Comparison of ENCODE assay signal across 8 mouse cellular contexts in the genomic region with DNA sequence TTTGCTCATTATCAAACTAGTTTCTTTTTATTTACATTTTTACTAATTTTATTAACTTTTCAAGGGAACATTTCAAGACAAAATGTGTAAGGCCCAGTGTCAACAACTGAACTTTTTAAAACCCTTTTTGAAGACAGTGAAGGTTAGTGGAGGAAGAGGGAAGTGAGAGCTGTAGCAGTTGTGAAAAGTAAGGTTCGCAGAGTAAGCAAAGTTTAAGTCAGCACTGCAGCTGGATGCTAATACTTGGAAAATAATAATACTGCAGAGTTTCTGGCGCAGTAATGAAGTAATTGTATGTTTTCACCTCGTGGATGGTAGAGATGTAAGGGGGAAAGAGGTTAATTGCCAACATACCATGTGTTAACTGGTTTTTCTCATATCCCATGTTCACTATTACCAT.
DNase-seq lines count a peak whose midpoint lies in the region; TF ChIP-seq lines count a peak whose summit lies in the region.
"Had no signal": no experiment of that assay in that cellular context is flagged by ENCODE, and none has a peak within 500 bp of the region (broad histone marks: within the 10 kb centered on the region; RNA-seq: fewer than 3 reads in every experiment).

No protein-coding gene starts in this region.

- H3K9me3 ChIP-seq in CH12.LX (replicated peaks; ENCODE audit: low read length) = no peaks in the 10 kb centered on the region
- H3K9me3 ChIP-seq: G1E had no signal

- H3K9ac ChIP-seq in CH12.LX (ENCODE audit: insufficient read depth, low read depth) = no peak overlapping the region

- H3K4me3 ChIP-seq in CH12.LX (replicated peaks in 1 of 3; ENCODE audit: low read depth in 2 of 3, low read length in 2 of 3, poor library complexity in 1 of 3) = no peak overlapping the region

- in situ Hi-C loops in CH12.LX (cut with MboI; ENCODE audit: low pct_ligation_motif_present, low pct_unique_long_range_greater_than_20kb, low sequenced_read_pairs) = loop anchor here (25.0 kb wide), 2 partner anchors 582 to 707 kb away; no protein-coding TSS in a partner anchor

- TF ChIP-seq CTCF in CH12.LX (conservative IDR thresholded peaks at IDR 0.05 in 1 of 2, IDR thresholded peaks at IDR 0.05 in 1 of 2; ENCODE audit: low read depth in 2 of 2, low read length in 2 of 2) = no peak

- H3K4me2 ChIP-seq in CH12.LX (ENCODE audit: insufficient read depth, low read depth, poor library complexity, severe bottlenecking) = no peak overlapping the region

- TF ChIP-seq EP300 in CH12.LX (IDR thresholded peaks at IDR 0.05; ENCODE audit: low read length) = peak; percentile 64

- no peaks in the 10 kb centered on the region for H3K79me2 ChIP-seq in CH12.LX (replicated peaks; ENCODE audit: control insufficient read depth, extremely low read depth, insufficient read depth, poor library complexity, severe bottlenecking)

- H3K36me3 ChIP-seq in CH12.LX (replicated peaks in 1 of 2; ENCODE audit: control insufficient read depth in 1 of 2, insufficient read depth in 1 of 2, low read length in 1 of 2) = peaks cover 6 to 22% of the 10 kb centered on the region in 2 experiments

- no peak for TF ChIP-seq POLR2A in CH12.LX (IDR thresholded peaks at IDR 0.05; ENCODE audit: low read depth, low read length)

- no peak for TF ChIP-seq RAD21 in CH12.LX (IDR thresholded peaks at IDR 0.05; ENCODE audit: low read depth, low read length)

- 0 out of 2 replicates have a peak overlapping the region, but pooled peaks have one; percentile 14 for H3K27ac ChIP-seq in CH12.LX (ENCODE audit: insufficient read depth, low read depth)

- dilution Hi-C loops in CH12.LX (cut with MboI; ENCODE audit: extremely low pct_ligation_motif_present, extremely low pct_unique_long_range_greater_than_20kb, low sequenced_read_pairs) = no loop called here

- no peaks in the 10 kb centered on the region for H3K27me3 ChIP-seq in CH12.LX (replicated peaks)
- H3K27me3 ChIP-seq: Patski had no signal

- DNase-seq in A20 (ENCODE audit: low read depth, low spot score) (peak; percentile 55), CH12.LX (ENCODE audit: extremely low read depth) (peak; percentile 21)
- no peak for DNase-seq in left cerebral cortex, adult 9 months (ENCODE audit: low spot score in 2 of 2)
- no peak for DNase-seq in urinary bladder, adult 2 months (ENCODE audit: low spot score)
- DNase-seq: adrenal gland, adult 8-10 months; adrenal gland, postnatal 25 days had no signal

- peaks cover 0 to 23% of the 10 kb centered on the region in 2 experiments; a peak in 2 of 4 replicates for H3K4me1 ChIP-seq in CH12.LX (ENCODE audit: control insufficient read depth in 1 of 2, insufficient read depth in 2 of 2)

TF ChIP-seq in CH12.LX, 34 proteins besides CTCF, POLR2A, EP300 and RAD21:
- TF ChIP-seq MAFK (IDR thresholded peaks at IDR 0.05; ENCODE audit: insufficient replicate concordance, low read length) (0 out of 2 replicates have a peak, but pooled peaks have one; percentile 55), IRF4 (IDR thresholded peaks at IDR 0.05; ENCODE audit: low read depth, low read length) (no peak; the same call in 1 of the 2 replicates), SMC3 (IDR thresholded peaks at IDR 0.05; ENCODE audit: low read depth, low read length) (no peak), CHD2 (IDR thresholded peaks at IDR 0.05; ENCODE audit: low read length) (no peak), GABPA (IDR thresholded peaks at IDR 0.05; ENCODE audit: insufficient replicate concordance, low read depth, low read length) (no peak), BHLHE40 (IDR thresholded peaks at IDR 0.05; ENCODE audit: low read depth, low read length) (no peak)

Comparison
In these comparisons a context has a peak if more than half of its experiments do, and no peak if none do; other contexts are left out.
1. DNase-seq: peak in A20 (single experiment) and CH12.LX (single experiment); none in left cerebral cortex, adult 9 months (0 of 2) and urinary bladder, adult 2 months (single experiment).